Mouse (Mus musculus): ENCODE measurements at regions not wholly inside any gene's neighbourhood (a gene's known extent, or its start where the extent isn't known, plus 50 kb on each side); places are given as distances from the start of the nearest gene placed in this dataset.

GRCm38 (mm10) chr5:54200587-54200986 lies 202.3 kb downstream of the Stim2 start:
- no peak for TF ChIP-seq CTCF (IDR thresholded peaks at IDR 0.05; ENCODE audit: borderline replicate concordance, insufficient read depth, low read length)
- TF ChIP-seq POLR2A (IDR thresholded peaks at IDR 0.05; ENCODE audit: low read depth, low read length): no peak

Data from embryonic fibroblast, embryonic 13.5 days (primary cell).